Mouse (Mus musculus) kidney, adult 2 months (tissue): ENCODE measurements around the gene Trdmt1.

Experiments used
- CTCF ChIP-seq: fragments of 200-500 bp; conservative IDR thresholded peaks from 2 replicates; pipeline ENCODE4 v1.5.1; 2011; ENCODE audit warnings: low read depth, mild to moderate bottlenecking, control low read depth, low read length, moderate library complexity, mixed read lengths; ENCODE audit not compliant: insufficient read depth, insufficient read length
- POLR2A ChIP-seq: fragments of 200-500 bp; IDR thresholded peaks from one replicate; pipeline ENCODE4 v1.6.1; 2011; ENCODE audit warnings: low read depth, low read length, control low read depth

GRCm38 (mm10) chr2:13529253-13529933 lies 15.1 kb downstream of the Trdmt1 start:
- TF ChIP-seq CTCF (no peak), POLR2A (no peak)
